Comparison of ENCODE assay signal across 8 mouse cellular contexts in genomic region chr11:107188565-107189552, GRCm38 (mm10). TPM values are rescaled to one million over a fixed set of nuclear protein-coding genes. Genes with fewer than 3 reads are reported as not detected.
DNase-seq lines count a peak whose midpoint lies in the region; ATAC-seq lines count a peak whose summit lies in the region.

Gene Nol11, minus strand, starts transcription at chr11:107189381.

- WGBS in hindbrain, embryonic 16.5 days, result under 1% methylated on average over 62 of the region's 62 CpGs
- WGBS in macrophage (ENCODE audit: missing documents), result 1% methylated on average over 62 of the region's 62 CpGs

- peak within 1 kb of the TSS; percentile 76 for H3K4me2 ChIP-seq in hindbrain, embryonic 16.5 days (ENCODE audit: low read length)

- no peaks in the 10 kb centered on the region for H3K27me3 ChIP-seq in hindbrain, embryonic 16.5 days (replicated peaks; ENCODE audit: control insufficient read depth, insufficient read depth, low read length)

- peak within 1 kb of the TSS; percentile 93 for H3K9ac ChIP-seq in hindbrain, embryonic 16.5 days (ENCODE audit: low read depth, low read length)

- peak within 1 kb of the TSS; percentile 95 for H3K4me3 ChIP-seq in hindbrain, embryonic 16.5 days (ENCODE audit: low read length)
- H3K4me3 ChIP-seq in macrophage (ENCODE audit: inconsistent target), result peak within 1 kb of the TSS; percentile 98

- H3K4me1 ChIP-seq in hindbrain, embryonic 16.5 days (ENCODE audit: control insufficient read depth, insufficient read depth, low read depth, low read length), result peaks cover 9% of the 10 kb centered on the region

- no peaks in the 10 kb centered on the region for H3K9me3 ChIP-seq in hindbrain, embryonic 16.5 days (ENCODE audit: control insufficient read depth, low read length)

- H3K27ac ChIP-seq in hindbrain, embryonic 16.5 days (ENCODE audit: low read depth, low read length), result peak within 1 kb of the TSS; percentile 85
- H3K27ac ChIP-seq in macrophage, result peak within 1 kb of the TSS; percentile 55

- peaks cover 8% of the 10 kb centered on the region for H3K36me3 ChIP-seq in hindbrain, embryonic 16.5 days (ENCODE audit: control insufficient read depth, insufficient read depth, low read length)
- H3K36me3 ChIP-seq in macrophage (ENCODE audit: inconsistent target), result peaks cover 21% of the 10 kb centered on the region

- peak; percentile 100 for DNase-seq in WW6 (ENCODE audit: low read depth, low spot score)
- peak; percentile 99 for DNase-seq in cerebellum, postnatal 4 days (ENCODE audit: low spot score in 2 of 2)
- DNase-seq in gastrocnemius, adult 18-20 months (ENCODE audit: low spot score), result peak; percentile 99
- peak; percentile 97 to 99 for DNase-seq in left cerebral cortex, adult 18-20 months (ENCODE audit: low spot score in 2 of 2)
- peak; percentile 98 for DNase-seq in right cerebral cortex, adult 18-20 months
- DNase-seq in urinary bladder, postnatal 10 days (ENCODE audit: low spot score), result peak; percentile 94

- peak; percentile 97 for ATAC-seq in hindbrain, embryonic 16.5 days

- H3K79me2 ChIP-seq in macrophage (ENCODE audit: inconsistent target), result peaks cover 35% of the 10 kb centered on the region

RNA-seq across cellular contexts. Expression of gene Nol11, which starts in this region (rescaled TPM):
- 10 to 100 TPM; 11.7 to 14.4 TPM for total RNA-seq in gastrocnemius, adult 18-20 months (2021)
- polyA plus RNA-seq in hindbrain, embryonic 16.5 days (2015; fragmentation: Nextera tagmentation; extraction: Ambion mirVana), result 41.9 and 46.2 TPM in 2 replicates
- 10 to 100 TPM; 23.6 to 24.0 TPM for total RNA-seq in left cerebral cortex, adult 18-20 months (2021)
- total RNA-seq in macrophage (2018; cell fraction: chromatin; rRNA removed), result 10 to 100 TPM in 23 of 26 experiments, 1 to 10 TPM in 3; 6.6 to 31.0 (median 17.1) TPM
- 10 to 100 TPM in 25 of 26 experiments, 1 to 10 TPM in 1; 9.6 to 18.0 (median 14.6) TPM for total RNA-seq in macrophage (2018; cell fraction: cytosol; rRNA removed)
- 10 to 100 TPM in 20 of 26 experiments, 1 to 10 TPM in 6; 5.9 to 30.1 (median 12.9) TPM for total RNA-seq in macrophage (2018; cell fraction: nucleus; rRNA removed)
- polyA plus RNA-seq in macrophage (2018), result 13.8 to 29.6 TPM (median 15.7 TPM) in 3 replicates

Comparison
In these comparisons a context has a peak if more than half of its experiments do, and no peak if none do; other contexts are left out.
1. Peak in every context shown above with its lines: DNase-seq, ATAC-seq, H3K4me3 ChIP-seq and H3K27ac ChIP-seq.